Mouse (Mus musculus) kidney, postnatal 0 days (tissue): Measurements from ENCODE around the gene Fam122a. TPM values are rescaled to one million over a fixed set of nuclear protein-coding genes. Genes with fewer than 3 reads are reported as not detected.

Experiments
- ATAC-seq: fragments of 200-750 bp; cut with Nextera tagmentation; replicated peaks from 2 replicates; pipeline ENCODE4 v1.8.0; 2017; ENCODE audit warnings: low read depth, moderate number of reproducible peaks, moderate TSS enrichment, moderate library complexity; ENCODE audit not compliant: low FRiP score
- DNase-seq: peaks from one replicate; pipeline ENCODE4 v3.0.0-alpha.2; 2016; ENCODE audit warnings: low spot score
- H3K27ac ChIP-seq: fragments of 300-500 bp; sonication (generic); 2 replicates; pipeline ENCODE4 v1.5.1; 2014; ENCODE audit warnings: mild to moderate bottlenecking
- H3K27me3 ChIP-seq: fragments of 300-500 bp; sonication (generic); 2 replicates; pipeline ENCODE4 v1.6.1; 2014; ENCODE audit warnings: low read length, mixed read lengths; ENCODE audit not compliant: insufficient read depth
- H3K36me3 ChIP-seq: fragments of 300-500 bp; sonication (generic); 2 replicates; pipeline ENCODE4 v1.6.1; 2014; ENCODE audit warnings: low read length, mixed read lengths; ENCODE audit not compliant: insufficient read depth
- H3K4me1 ChIP-seq: fragments of 300-500 bp; sonication (generic); replicated peaks from 2 replicates; pipeline ENCODE4 v1.6.1; 2014; ENCODE audit warnings: antibody characterized with exemption, low read length, mixed read lengths; ENCODE audit not compliant: insufficient read depth
- H3K4me2 ChIP-seq: fragments of 300-500 bp; sonication (generic); 2 replicates; pipeline ENCODE4 v1.6.1; 2014; ENCODE audit warnings: mild to moderate bottlenecking, low read length, moderate library complexity, mixed read lengths
- H3K4me3 ChIP-seq: fragments of 300-500 bp; sonication (generic); replicated peaks from 2 replicates; pipeline ENCODE4 v1.5.1; 2014; ENCODE audit warnings: low read depth, low read length
- H3K9ac ChIP-seq: fragments of 300-500 bp; sonication (generic); 2 replicates; pipeline ENCODE4 v1.6.1; 2014; ENCODE audit warnings: low read depth, low read length
- H3K9me3 ChIP-seq: fragments of 300-500 bp; sonication (generic); replicated peaks from 2 replicates; pipeline ENCODE4 v1.6.1; 2016; ENCODE audit warnings: low read length, inconsistent platforms, mixed read lengths
- CTCF ChIP-seq: IDR thresholded peaks from 2 replicates; pipeline ENCODE4 v1.5.1; 2016; ENCODE audit warnings: antibody characterized with exemption, low read depth, mild to moderate bottlenecking, moderate library complexity
- WGBS: fragments of 180-500 bp; shearing (Covaris S2); extraction: QIAGEN DNeasy Blood & Tissue Kit; methylation state at CpG from one replicate; pipeline ENCODE4 v1.1.7; 2014; 5-methylcytosine and 5-hydroxymethylcytosine counted together
- polyA plus RNA-seq: library from polyadenylated mRNA; unstranded; fragments of >200 nt; fragmentation: Nextera tagmentation; extraction: Ambion mirVana; gene quantifications from 2 replicates; pipeline ENCODE4 v1.2.1, GENCODE M21; 2015

Fam122a gene
- 63.8 and 65.6 TPM in 2 replicates for polyA plus RNA-seq

DNA sequence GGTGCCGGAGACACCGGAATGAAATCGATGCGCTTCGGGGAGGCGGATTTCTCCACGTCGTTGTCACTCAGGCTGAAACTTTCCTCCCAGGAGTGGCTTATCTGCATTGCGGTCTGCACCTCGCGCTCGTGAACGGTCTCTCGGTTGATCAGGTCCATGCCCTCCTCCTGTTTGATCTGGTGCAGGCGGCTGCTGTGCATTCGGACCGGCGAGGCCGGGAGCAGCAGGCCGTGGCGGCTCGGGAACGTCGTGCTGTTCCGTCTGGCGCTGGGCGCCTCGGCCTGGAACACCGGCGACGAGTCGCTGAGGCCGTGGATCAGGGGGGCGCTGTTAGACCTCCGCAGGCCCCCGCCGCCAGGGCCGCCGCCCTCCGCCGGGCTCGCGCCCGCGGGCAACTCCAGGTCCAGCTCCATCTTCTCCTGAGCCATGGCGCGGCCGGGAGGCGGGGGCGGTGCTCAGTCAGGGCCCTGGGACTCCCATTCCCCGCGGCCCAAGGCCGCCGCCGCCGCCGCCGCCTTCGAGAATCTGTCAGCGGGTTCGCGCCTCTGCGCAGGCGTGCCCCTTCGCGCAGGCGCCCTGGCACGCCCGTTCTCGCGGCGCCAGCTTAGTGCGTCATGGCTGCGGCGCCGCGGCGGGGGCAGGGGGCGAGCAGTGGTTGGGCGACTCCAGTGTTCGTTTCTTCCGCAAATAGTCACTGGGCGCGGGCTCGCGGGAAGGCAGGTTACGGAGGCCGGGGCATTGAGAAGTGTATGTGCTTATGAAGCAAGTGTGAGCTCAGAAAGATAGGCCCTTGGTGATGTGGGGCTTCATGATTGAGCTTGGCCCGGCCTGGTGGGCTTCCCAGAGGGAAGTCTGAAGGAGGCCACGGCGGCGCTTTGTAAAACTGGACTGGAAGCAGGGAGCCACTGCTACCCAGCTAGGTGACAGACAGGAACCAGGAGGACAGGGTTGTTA lies at the start of gene Fam122a:
Fam122a (minus strand) TSS at position 428 of the 954 bp plus-strand sequence.
- H3K27me3 ChIP-seq, result no peaks in the 10 kb centered on the region
- H3K4me2 ChIP-seq, result peak within 1 kb of the TSS; percentile 76
- H3K9ac ChIP-seq, result peak within 1 kb of the TSS; percentile 90
- no peaks in the 10 kb centered on the region for H3K9me3 ChIP-seq
- H3K27ac ChIP-seq, result peak within 1 kb of the TSS; percentile 88
- ATAC-seq (peak; percentile 98), DNase-seq (peak; percentile 96)
- no peaks in the 10 kb centered on the region; the same call in 1 of the 2 replicates for H3K4me1 ChIP-seq
- under 1% methylated on average over 76 of the region's 92 CpGs for WGBS
- TF ChIP-seq CTCF, result 0 out of 2 replicates have a peak, but pooled peaks have one; percentile 28
- H3K36me3 ChIP-seq, result no peaks in the 10 kb centered on the region
- peak within 1 kb of the TSS; percentile 65 for H3K4me3 ChIP-seq

GRCm38 (mm10) chr19:24523476-24524313 lies 46.5 kb upstream of the Fam122a start:
- Histone ChIP-seq H3K27me3 (no peaks in the 10 kb centered on the region), H3K4me1 (no peaks in the 10 kb centered on the region), H3K36me3 (no peaks in the 10 kb centered on the region), H3K9ac (no peak overlapping the region), H3K27ac (no peak overlapping the region), H3K4me3 (no peak overlapping the region), H3K4me2 (no peak overlapping the region), H3K9me3 (no peaks in the 10 kb centered on the region)
- DNase-seq (no peak), ATAC-seq (no peak)
- 71% methylated on average over 15 of the region's 15 CpGs for WGBS
- TF ChIP-seq CTCF, result no peak

DNA sequence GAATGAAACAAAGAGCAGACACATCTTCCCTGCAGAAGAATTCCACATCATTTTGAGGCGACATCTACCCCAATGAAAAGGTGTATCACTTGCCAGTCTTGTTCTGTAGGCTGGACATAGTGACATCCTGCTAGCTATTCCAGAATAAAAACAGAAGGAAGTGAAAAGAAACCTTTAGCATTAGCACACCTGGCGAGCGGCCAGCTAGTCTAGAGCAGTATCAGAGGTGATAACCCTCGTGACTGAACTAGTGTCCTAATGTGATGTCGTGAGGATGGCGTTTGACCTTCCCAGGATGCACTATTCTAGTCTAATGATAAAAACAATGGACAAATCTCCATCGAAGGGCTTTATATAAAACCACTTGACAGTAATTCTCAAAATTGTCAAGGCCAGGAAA lies 44.8 kb upstream of the Fam122a start:
- no peaks in the 10 kb centered on the region for H3K27me3 ChIP-seq
- 84% methylated on average over 7 of the region's 7 CpGs for WGBS
- no peaks in the 10 kb centered on the region for H3K36me3 ChIP-seq
- ATAC-seq (no peak), DNase-seq (no peak)
- H3K27ac ChIP-seq, result no peak overlapping the region
- H3K4me3 ChIP-seq, result no peak overlapping the region
- no peak overlapping the region for H3K4me2 ChIP-seq
- no peaks in the 10 kb centered on the region for H3K9me3 ChIP-seq
- no peak for TF ChIP-seq CTCF
- no peaks in the 10 kb centered on the region for H3K4me1 ChIP-seq
- H3K9ac ChIP-seq, result no peak overlapping the region

DNA sequence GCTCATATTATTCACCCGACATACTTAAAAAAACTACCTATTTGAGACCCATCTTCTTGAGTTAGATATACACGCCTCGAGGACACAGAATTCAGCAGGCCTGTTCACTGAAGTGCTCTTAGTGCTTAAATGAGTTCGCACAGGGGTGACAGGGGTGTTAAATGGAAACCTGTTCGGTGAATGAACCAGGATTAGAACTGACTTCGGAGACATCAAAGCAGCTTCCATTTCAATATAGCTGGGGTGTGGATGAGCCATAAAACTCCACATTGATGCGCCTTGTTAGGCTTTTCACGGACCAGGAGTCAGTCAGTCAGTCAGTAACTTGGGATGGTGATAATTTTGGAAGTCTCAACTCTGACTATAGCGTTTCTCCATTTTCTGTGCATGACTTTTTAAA lies 44.0 kb upstream of the Fam122a start:
- ATAC-seq (no peak), DNase-seq (no peak)
- no peak for TF ChIP-seq CTCF
- Histone ChIP-seq H3K27ac (no peak overlapping the region), H3K36me3 (no peaks in the 10 kb centered on the region), H3K4me1 (no peaks in the 10 kb centered on the region), H3K9ac (no peak overlapping the region), H3K4me3 (no peak overlapping the region), H3K9me3 (no peaks in the 10 kb centered on the region), H3K27me3 (no peaks in the 10 kb centered on the region), H3K4me2 (no peak overlapping the region)
- WGBS, result 43% methylated on average over 9 of the region's 9 CpGs

- DNase-seq, result no peak
Measured at GRCm38 (mm10) chr19:24519732-24520409, 42.7 kb upstream of the Fam122a start.

GRCm38 (mm10) chr19:24518384-24518783 lies 41.2 kb upstream of the Fam122a start:
- H3K27ac ChIP-seq, result no peak overlapping the region
- TF ChIP-seq CTCF, result no peak
- H3K4me2 ChIP-seq, result no peak overlapping the region
- DNase-seq, result no peak
- H3K27me3 ChIP-seq, result no peaks in the 10 kb centered on the region
- H3K36me3 ChIP-seq, result no peaks in the 10 kb centered on the region
- no peak; the same call in 1 of the 2 replicates for ATAC-seq
- no peaks in the 10 kb centered on the region for H3K9me3 ChIP-seq
- H3K4me1 ChIP-seq, result no peaks in the 10 kb centered on the region
- H3K4me3 ChIP-seq, result no peak overlapping the region
- H3K9ac ChIP-seq, result no peak overlapping the region

More at GRCm38 (mm10) chr19:24519732-24520409, 42.7 kb upstream of the Fam122a start:
- ATAC-seq, result no peak
- no peak overlapping the region for H3K4me2 ChIP-seq
- no peaks in the 10 kb centered on the region for H3K27me3 ChIP-seq
- no peak overlapping the region for H3K9ac ChIP-seq
- no peaks in the 10 kb centered on the region for H3K9me3 ChIP-seq
- no peaks in the 10 kb centered on the region for H3K36me3 ChIP-seq
- no peak overlapping the region for H3K27ac ChIP-seq
- no peak for TF ChIP-seq CTCF
- no peak overlapping the region for H3K4me3 ChIP-seq
- 86% methylated on average over 6 of the region's 6 CpGs for WGBS
- H3K4me1 ChIP-seq, result no peaks in the 10 kb centered on the region
